Mouse (Mus musculus): ENCODE results near the gene Hes3.

The Hes3 gene

DNA sequence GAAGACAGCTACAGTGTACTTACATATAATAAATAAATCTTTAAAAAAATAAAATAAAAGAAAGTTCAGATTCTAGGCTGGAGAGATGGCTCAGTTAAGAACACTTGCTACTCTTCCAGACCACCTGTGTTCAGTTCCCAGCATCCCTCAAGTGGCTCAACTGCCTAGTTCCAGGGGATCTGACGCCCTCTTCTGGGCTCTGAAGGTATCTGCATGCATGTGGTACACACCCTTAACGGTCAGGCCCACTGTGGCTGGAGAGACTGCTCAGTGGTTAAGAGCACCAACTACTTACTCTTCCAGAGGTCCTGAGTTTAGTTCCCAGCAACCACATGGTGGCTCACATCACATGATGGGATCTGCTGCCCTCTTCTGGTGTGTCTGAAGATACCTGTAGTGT lies 13.5 kb downstream of the Hes3 start:
- no peak for DNase-seq

GRCm38 (mm10) chr4:152276389-152277347 lies 14.8 kb downstream of the Hes3 start:
- peak; percentile 75 for DNase-seq

- peak; percentile 55 for DNase-seq
Observed at GRCm38 (mm10) chr4:152274681-152275131, 16.8 kb downstream of the Hes3 start.

DNA sequence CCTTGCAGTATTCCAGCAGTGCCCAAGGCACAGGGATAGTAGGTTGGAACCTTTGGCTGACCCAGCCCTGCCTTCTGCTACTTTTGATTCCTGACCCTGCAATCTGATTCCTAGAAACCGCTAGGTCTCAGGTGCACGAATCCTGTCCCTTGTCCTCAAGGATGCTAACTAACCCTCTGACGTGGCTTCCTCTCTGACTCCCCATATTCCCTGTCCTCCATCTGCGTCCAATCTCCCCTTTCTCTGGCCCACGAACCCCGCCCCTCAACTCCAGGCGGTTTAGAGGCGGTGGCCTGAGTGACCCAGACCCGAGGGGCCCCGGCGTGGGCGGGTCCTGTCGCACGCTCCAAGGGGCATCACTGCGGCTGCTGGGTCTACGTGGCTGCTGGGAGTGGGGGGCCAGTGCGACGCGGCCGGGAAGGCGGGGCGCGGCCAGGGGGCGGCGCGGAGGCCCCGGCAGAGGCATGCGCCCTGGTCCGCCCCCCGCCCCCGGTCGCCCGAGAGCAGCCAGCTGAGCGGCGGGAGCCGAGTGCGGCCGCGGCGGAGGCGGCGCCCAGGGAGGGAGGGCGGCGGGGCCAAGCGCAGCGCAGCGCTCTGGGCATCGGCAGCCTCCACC lies 17.7 kb downstream of the Hes3 start, which contains the start of gene Gpr153:
Gene Gpr153 (plus strand): TSS at position 612 of the 616 bp plus-strand sequence.
- DNase-seq = peak; percentile 67

DNA sequence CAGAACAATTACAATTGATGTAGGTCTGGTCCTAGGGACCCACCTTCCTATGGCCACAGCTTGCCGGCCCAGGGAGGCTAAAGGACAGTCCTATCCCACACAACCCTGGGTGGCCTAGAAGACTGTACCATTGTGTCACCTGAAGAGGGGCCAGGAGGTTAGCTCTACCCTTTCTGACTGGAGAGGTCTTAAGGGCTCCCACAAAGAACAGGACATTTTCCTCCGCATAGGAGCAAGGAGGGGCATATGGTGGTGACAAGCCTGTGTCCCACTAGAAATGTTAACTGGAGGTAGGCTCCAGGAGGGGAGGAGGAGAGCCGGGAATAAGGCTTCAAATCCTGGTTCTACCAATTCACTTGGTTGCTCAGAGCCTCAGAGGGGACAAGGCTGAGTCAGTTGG lies 18.3 kb downstream of the Hes3 start:
- no peak for DNase-seq

DNA sequence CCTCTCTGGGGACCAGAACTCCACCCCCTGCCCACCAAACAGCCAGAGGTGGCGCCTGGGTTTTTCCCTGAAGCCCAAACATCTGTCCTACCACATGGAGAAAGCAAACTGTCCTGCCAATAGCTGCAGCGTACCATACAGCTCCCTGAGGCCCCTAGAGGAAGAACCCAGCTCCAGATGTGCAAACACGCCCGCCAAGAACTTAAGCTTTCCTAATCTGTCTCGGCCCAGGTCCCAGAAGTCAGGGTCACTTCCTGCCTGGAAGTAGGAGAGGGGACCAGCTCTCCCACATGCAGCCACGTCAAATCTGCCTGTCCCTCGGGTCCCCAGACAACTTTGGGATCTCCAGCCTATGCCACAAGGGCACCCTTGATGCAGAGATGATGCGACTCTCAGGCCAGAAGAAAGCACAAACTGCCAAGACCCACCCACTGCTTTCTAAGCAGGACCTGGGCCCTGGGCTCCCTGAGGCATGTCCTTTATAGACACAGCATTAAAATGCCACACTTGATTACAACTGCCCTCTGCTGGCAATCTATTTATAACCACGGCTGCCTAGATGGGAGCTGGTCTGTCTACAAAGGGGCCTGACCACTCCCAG lies 18.9 kb downstream of the Hes3 start:
- peak; percentile 62 for DNase-seq

GRCm38 (mm10) chr4:152272006-152272405 lies 19.5 kb downstream of the Hes3 start:
- DNase-seq = peak; percentile 54

DNA sequence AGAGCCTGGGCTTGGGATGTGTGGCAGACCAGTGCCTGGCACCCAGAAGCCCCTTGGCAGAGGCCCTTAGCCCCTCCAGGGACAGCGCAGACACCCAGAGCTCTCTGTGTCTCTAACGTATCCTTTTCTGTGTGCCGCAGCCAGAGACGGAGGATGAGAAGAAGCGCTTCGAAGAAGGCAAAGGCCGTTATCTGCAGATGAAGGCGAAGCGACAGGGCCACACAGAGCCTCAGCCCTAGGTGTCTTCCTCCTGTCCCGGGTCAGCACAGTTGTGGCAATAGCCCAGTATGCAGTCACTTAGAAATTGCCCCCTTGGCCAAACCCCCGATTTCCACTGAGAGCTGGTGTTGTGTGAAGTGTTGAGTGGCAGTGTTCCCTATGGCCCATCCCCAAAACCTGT lies 20.1 kb downstream of the Hes3 start:
- no peak for DNase-seq

DNA sequence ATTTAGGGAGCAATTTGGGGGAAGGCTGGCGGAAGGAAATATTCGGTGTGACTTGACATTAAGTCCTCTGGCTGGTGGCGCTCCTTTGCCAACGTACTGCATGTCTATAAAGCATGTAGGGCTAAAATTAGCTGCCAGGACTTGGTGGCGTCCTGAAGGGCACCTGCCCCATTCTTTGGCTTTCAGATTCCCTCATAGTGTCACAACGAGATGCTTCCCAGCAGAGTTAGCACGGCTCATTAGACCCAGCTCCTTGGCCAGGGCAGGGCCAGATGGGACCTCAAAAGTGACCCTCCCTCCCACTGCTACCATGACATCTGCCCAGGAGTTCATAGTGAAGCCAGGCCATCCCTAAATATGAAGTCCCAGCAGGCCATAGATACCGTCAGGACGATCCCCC lies 20.9 kb downstream of the Hes3 start:
- no peak for DNase-seq

- DNase-seq = no peak
Observed at GRCm38 (mm10) chr4:152269967-152270366, 21.5 kb downstream of the Hes3 start.

- DNase-seq = peak; percentile 88
Observed at GRCm38 (mm10) chr4:152267748-152268369, 23.6 kb downstream of the Hes3 start.

DNA sequence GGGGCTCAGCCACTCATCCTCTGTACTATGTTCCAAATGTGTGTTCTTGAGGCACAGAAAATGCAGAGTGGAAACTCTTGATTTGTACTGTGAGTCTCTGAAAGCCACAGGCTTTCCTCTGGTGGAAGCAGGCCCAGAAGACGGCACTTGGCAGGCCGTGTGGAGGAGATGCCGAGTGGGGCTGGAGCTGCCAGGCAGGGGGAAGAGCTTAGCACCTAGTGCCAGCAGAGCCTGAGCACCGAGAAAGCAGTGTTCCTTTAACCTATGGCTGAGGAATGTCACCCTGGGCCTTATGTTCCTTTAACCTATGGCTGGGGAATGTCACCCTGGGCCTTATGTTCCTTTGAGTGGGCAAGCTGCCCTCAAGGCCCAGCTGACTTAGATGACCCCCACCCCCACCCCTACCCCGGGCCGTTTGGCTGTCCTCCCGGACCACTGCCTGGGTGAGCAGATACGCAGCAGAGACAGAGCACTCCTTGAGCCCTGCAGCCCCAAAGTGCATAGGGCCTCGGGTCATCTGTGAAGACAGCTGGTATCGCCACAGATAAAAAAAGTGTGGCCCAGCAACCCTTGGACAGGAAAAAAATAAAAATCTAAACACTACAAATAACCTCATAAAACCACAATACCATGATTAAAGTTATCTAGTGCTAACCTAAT lies 25.1 kb downstream of the Hes3 start:
- peak; percentile 90 for DNase-seq

DNA sequence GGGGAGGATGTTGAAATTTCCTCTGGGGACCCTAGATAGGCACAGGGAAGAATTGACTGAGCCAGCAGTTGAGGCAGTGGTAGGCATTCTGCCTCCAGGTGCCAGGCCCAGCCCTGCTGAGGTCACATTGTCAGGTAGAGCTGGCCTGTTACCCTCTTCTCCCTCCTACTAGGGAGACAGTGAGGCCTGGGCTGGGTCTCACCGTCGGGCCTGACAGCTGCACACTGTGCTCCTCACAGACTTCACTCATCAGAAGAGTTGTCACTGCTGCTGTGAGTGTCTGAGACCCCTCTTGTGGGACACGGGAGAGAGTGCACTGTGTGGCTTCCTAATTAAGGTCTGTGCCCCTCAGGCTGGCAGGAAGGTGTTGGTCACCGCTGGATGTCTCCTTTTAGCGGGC lies 25.7 kb downstream of the Hes3 start:
- DNase-seq = no peak

GRCm38 (mm10) chr4:152264867-152265568 lies 26.4 kb downstream of the Hes3 start:
- DNase-seq = no peak

DNA sequence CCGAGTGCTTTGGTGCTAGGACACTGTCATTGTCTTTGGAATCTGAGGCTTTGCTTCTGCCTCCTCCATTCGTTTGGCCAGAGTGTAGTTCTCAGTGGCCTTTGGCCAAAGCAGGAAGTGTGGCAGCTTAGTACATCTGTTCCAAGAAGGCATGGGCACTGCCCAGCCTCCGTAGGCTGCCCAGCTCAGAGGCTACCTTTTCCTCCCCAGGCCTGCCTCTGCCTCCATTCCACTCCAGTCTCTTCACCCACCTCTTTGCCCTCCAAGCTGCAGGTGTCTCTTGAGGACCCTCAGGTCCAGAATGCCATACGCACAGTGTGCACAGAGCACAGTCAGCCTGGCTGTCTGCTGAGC lies 27.3 kb downstream of the Hes3 start:
- peak; percentile 71 for DNase-seq

- DNase-seq = no peak
Observed at GRCm38 (mm10) chr4:152263512-152264176, 27.8 kb downstream of the Hes3 start.

GRCm38 (mm10) chr4:152263089-152263488 lies 28.4 kb downstream of the Hes3 start:
- no peak for DNase-seq

- DNase-seq = no peak
Observed at GRCm38 (mm10) chr4:152262187-152262586, 29.3 kb downstream of the Hes3 start.

GRCm38 (mm10) chr4:152260451-152260850 lies 31.0 kb downstream of the Hes3 start:
- no peak for DNase-seq

DNA sequence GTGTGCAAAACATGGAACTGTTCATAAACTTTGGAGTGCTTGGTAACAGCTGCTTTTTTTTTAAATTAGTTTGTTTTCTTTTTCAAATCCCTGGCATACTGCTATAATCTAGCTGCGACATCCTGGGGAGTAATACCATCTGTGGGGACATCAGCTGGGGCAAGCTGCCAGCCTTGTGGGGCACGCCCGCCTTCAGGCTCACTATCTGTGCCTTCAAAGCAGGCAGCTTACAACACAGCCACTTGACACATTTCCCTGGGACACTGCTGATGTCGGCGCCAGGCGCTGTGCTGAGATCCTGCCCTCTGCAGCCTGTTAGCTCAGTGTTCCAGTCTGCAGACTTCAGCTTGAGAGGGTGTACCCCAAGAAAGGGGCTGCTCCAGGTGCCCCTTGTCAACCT lies 34.4 kb downstream of the Hes3 start:
- DNase-seq = peak; percentile 83

DNA sequence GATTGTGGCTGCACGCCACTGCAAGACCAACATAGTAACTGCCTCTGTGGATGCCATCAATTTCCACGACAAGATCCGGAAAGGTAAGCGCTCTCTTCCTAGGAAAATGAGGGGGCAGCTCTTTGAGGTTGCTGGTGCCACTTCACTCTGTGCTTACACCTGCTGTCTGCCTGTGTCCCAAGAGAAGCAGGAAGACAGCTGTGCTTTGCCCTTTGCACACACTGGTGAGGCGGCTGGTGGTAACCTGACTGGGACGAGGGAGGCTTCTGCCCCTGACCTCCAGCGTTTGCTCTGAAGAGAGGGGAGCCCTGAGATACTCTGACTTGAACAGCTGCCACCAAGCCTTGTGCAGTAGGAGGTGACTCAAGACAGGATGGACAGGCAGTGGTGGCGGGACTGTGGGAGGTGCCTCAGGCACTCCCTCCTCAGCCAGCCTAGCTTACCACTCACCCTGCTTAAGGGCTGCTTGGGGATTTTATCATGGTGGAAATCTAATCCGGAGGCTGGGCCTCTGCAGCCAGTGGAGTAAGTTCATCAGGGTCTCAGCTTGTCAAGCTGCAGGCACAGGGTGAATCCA lies 38.2 kb downstream of the Hes3 start:
- no peak for DNase-seq
